Mouse (Mus musculus): ENCODE results near the gene Phykpl. TPM values are rescaled to one million over a fixed set of nuclear protein-coding genes. Genes with fewer than 3 reads are reported as not detected.

The Phykpl gene
- polyA plus RNA-seq, 1 experiment from 2014 or later, result 14.4 TPM

- H3K27me3 ChIP-seq (ENCODE audit: control insufficient read depth, insufficient read depth, low read length), result no peaks in the 10 kb centered on the region
- no peaks in the 10 kb centered on the region for H3K4me1 ChIP-seq (ENCODE audit: control insufficient read depth, insufficient read depth, low read length)
- 79% methylated on average over 7 of the region's 7 CpGs for WGBS (ENCODE audit: insufficient replicate concordance)
- H3K9me3 ChIP-seq (replicated peaks; ENCODE audit: control insufficient read depth, low read length), result no peaks in the 10 kb centered on the region
- H3K4me2 ChIP-seq, result no peak overlapping the region
- no peak overlapping the region for H3K27ac ChIP-seq (ENCODE audit: low read depth, low read length)
- no peak overlapping the region for H3K4me3 ChIP-seq (ENCODE audit: low read depth, low read length)
- no peak overlapping the region for H3K9ac ChIP-seq (ENCODE audit: low read depth, low read length)
- no peaks in the 10 kb centered on the region for H3K36me3 ChIP-seq (ENCODE audit: control insufficient read depth, insufficient read depth, low read length)
- ATAC-seq (replicated peaks; ENCODE audit: insufficient number of reproducible peaks, low FRiP score, low TSS enrichment), result no peak
These were observed 7.0 kb upstream of the Phykpl start for GRCm38 (mm10) chr11:51577587-51577986.

GRCm38 (mm10) chr11:51579024-51579423 lies 5.5 kb upstream of the Phykpl start:
- no peak for ATAC-seq (replicated peaks; ENCODE audit: insufficient number of reproducible peaks, low FRiP score, low TSS enrichment)
- Histone ChIP-seq H3K4me3 (ENCODE audit: low read depth, low read length) (no peak overlapping the region), H3K9ac (ENCODE audit: low read depth, low read length) (no peak overlapping the region), H3K4me1 (ENCODE audit: control insufficient read depth, insufficient read depth, low read length) (0 out of 2 replicates have a peak, but pooled peaks cover 2% of the 10 kb centered on the region), H3K4me2 (no peak overlapping the region), H3K27me3 (ENCODE audit: control insufficient read depth, insufficient read depth, low read length) (no peaks in the 10 kb centered on the region), H3K27ac (ENCODE audit: low read depth, low read length) (no peak overlapping the region), H3K9me3 (replicated peaks; ENCODE audit: control insufficient read depth, low read length) (no peaks in the 10 kb centered on the region), H3K36me3 (ENCODE audit: control insufficient read depth, insufficient read depth, low read length) (no peaks in the 10 kb centered on the region)
- 64% methylated on average over 4 of the region's 4 CpGs for WGBS (ENCODE audit: insufficient replicate concordance)

- Histone ChIP-seq H3K27ac (ENCODE audit: low read depth, low read length) (no peak overlapping the region), H3K27me3 (ENCODE audit: control insufficient read depth, insufficient read depth, low read length) (no peaks in the 10 kb centered on the region), H3K4me1 (ENCODE audit: control insufficient read depth, insufficient read depth, low read length) (peaks cover 12% of the 10 kb centered on the region), H3K9me3 (replicated peaks; ENCODE audit: control insufficient read depth, low read length) (no peaks in the 10 kb centered on the region), H3K4me2 (no peak overlapping the region), H3K4me3 (ENCODE audit: low read depth, low read length) (no peak overlapping the region), H3K36me3 (ENCODE audit: control insufficient read depth, insufficient read depth, low read length) (peaks cover 9% of the 10 kb centered on the region; the same call in 1 of the 2 replicates), H3K9ac (ENCODE audit: low read depth, low read length) (no peak overlapping the region)
- ATAC-seq (replicated peaks; ENCODE audit: insufficient number of reproducible peaks, low FRiP score, low TSS enrichment), result no peak
- 21% methylated on average over 8 of the region's 8 CpGs for WGBS (ENCODE audit: insufficient replicate concordance)
These were observed 1.8 kb upstream of the Phykpl start for GRCm38 (mm10) chr11:51582713-51583112.

GRCm38 (mm10) chr11:51584057-51584430 lies 513 bp upstream of the Phykpl start:
- 0 out of 2 replicates have a peak, but pooled peaks have one; percentile 2 for ATAC-seq (replicated peaks; ENCODE audit: insufficient number of reproducible peaks, low FRiP score, low TSS enrichment)

GRCm38 (mm10) chr11:51585608-51586252 lies 1.2 kb downstream of the Phykpl start:
- ATAC-seq (replicated peaks; ENCODE audit: insufficient number of reproducible peaks, low FRiP score, low TSS enrichment), result no peak
- H3K4me3 ChIP-seq (ENCODE audit: low read depth, low read length), result peak overlapping the region; percentile 80
- no peak overlapping the region for H3K27ac ChIP-seq (ENCODE audit: low read depth, low read length)
- H3K36me3 ChIP-seq (ENCODE audit: control insufficient read depth, insufficient read depth, low read length), result peaks cover 29% of the 10 kb centered on the region
- no peaks in the 10 kb centered on the region for H3K27me3 ChIP-seq (ENCODE audit: control insufficient read depth, insufficient read depth, low read length)
- peaks cover 12% of the 10 kb centered on the region for H3K4me1 ChIP-seq (ENCODE audit: control insufficient read depth, insufficient read depth, low read length)
- peak overlapping the region; percentile 92 for H3K4me2 ChIP-seq
- 0 out of 2 replicates have a peak, but pooled peaks cover 3% of the 10 kb centered on the region for H3K9me3 ChIP-seq (replicated peaks; ENCODE audit: control insufficient read depth, low read length)
- peak overlapping the region; percentile 92 for H3K9ac ChIP-seq (ENCODE audit: low read depth, low read length)
- 60% methylated on average over 8 of the region's 8 CpGs for WGBS (ENCODE audit: insufficient replicate concordance)

More at GRCm38 (mm10) chr11:51584057-51584430, 513 bp upstream of the Phykpl start:
- peaks cover 19% of the 10 kb centered on the region for H3K36me3 ChIP-seq (ENCODE audit: control insufficient read depth, insufficient read depth, low read length)
- peak overlapping the region; percentile 94 for H3K27ac ChIP-seq (ENCODE audit: low read depth, low read length)
- H3K9ac ChIP-seq (ENCODE audit: low read depth, low read length), result peak overlapping the region; percentile 92
- peaks cover 12% of the 10 kb centered on the region for H3K4me1 ChIP-seq (ENCODE audit: control insufficient read depth, insufficient read depth, low read length)
- 0 out of 2 replicates have a peak, but pooled peaks cover 3% of the 10 kb centered on the region for H3K9me3 ChIP-seq (replicated peaks; ENCODE audit: control insufficient read depth, low read length)
- H3K27me3 ChIP-seq (ENCODE audit: control insufficient read depth, insufficient read depth, low read length), result no peaks in the 10 kb centered on the region
- H3K4me2 ChIP-seq, result peak overlapping the region; percentile 92
- 19% methylated on average over 9 of the region's 9 CpGs for WGBS (ENCODE audit: insufficient replicate concordance)
- peak overlapping the region; percentile 80 for H3K4me3 ChIP-seq (ENCODE audit: low read depth, low read length)

GRCm38 (mm10) chr11:51586411-51586810 lies 1.9 kb downstream of the Phykpl start:
- no peak overlapping the region for H3K9ac ChIP-seq (ENCODE audit: low read depth, low read length)
- 0 out of 2 replicates have a peak, but pooled peaks cover 3% of the 10 kb centered on the region for H3K9me3 ChIP-seq (replicated peaks; ENCODE audit: control insufficient read depth, low read length)
- H3K36me3 ChIP-seq (ENCODE audit: control insufficient read depth, insufficient read depth, low read length), result peaks cover 33% of the 10 kb centered on the region
- H3K27me3 ChIP-seq (ENCODE audit: control insufficient read depth, insufficient read depth, low read length), result no peaks in the 10 kb centered on the region
- ATAC-seq (replicated peaks; ENCODE audit: insufficient number of reproducible peaks, low FRiP score, low TSS enrichment), result no peak
- peaks cover 12% of the 10 kb centered on the region for H3K4me1 ChIP-seq (ENCODE audit: control insufficient read depth, insufficient read depth, low read length)
- H3K4me2 ChIP-seq, result no peak overlapping the region
- H3K4me3 ChIP-seq (ENCODE audit: low read depth, low read length), result no peak overlapping the region
- no peak overlapping the region for H3K27ac ChIP-seq (ENCODE audit: low read depth, low read length)
- WGBS (ENCODE audit: insufficient replicate concordance), result 92% methylated on average over 13 of the region's 13 CpGs

- no peaks in the 10 kb centered on the region for H3K27me3 ChIP-seq (ENCODE audit: control insufficient read depth, insufficient read depth, low read length)
- no peak overlapping the region for H3K9ac ChIP-seq (ENCODE audit: low read depth, low read length)
- peaks cover 12% of the 10 kb centered on the region for H3K4me1 ChIP-seq (ENCODE audit: control insufficient read depth, insufficient read depth, low read length)
- H3K4me2 ChIP-seq, result no peak overlapping the region
- peaks cover 37% of the 10 kb centered on the region for H3K36me3 ChIP-seq (ENCODE audit: control insufficient read depth, insufficient read depth, low read length)
- no peak overlapping the region for H3K27ac ChIP-seq (ENCODE audit: low read depth, low read length)
- 97% methylated on average over 1 of the region's 1 CpGs for WGBS (ENCODE audit: insufficient replicate concordance)
- no peak for ATAC-seq (replicated peaks; ENCODE audit: insufficient number of reproducible peaks, low FRiP score, low TSS enrichment)
- no peak overlapping the region for H3K4me3 ChIP-seq (ENCODE audit: low read depth, low read length)
- H3K9me3 ChIP-seq (replicated peaks; ENCODE audit: control insufficient read depth, low read length), result 0 out of 2 replicates have a peak, but pooled peaks cover 3% of the 10 kb centered on the region
These were observed 2.5 kb downstream of the Phykpl start for GRCm38 (mm10) chr11:51587059-51587458.

- Histone ChIP-seq H3K9me3 (replicated peaks; ENCODE audit: control insufficient read depth, low read length) (0 out of 2 replicates have a peak, but pooled peaks cover 3% of the 10 kb centered on the region), H3K4me3 (ENCODE audit: low read depth, low read length) (no peak overlapping the region), H3K4me1 (ENCODE audit: control insufficient read depth, insufficient read depth, low read length) (peaks cover 12% of the 10 kb centered on the region), H3K27me3 (ENCODE audit: control insufficient read depth, insufficient read depth, low read length) (no peaks in the 10 kb centered on the region), H3K9ac (ENCODE audit: low read depth, low read length) (no peak overlapping the region), H3K27ac (ENCODE audit: low read depth, low read length) (no peak overlapping the region), H3K36me3 (ENCODE audit: control insufficient read depth, insufficient read depth, low read length) (peaks cover 51% of the 10 kb centered on the region), H3K4me2 (no peak overlapping the region)
- no peak for ATAC-seq (replicated peaks; ENCODE audit: insufficient number of reproducible peaks, low FRiP score, low TSS enrichment)
- 97% methylated on average over 3 of the region's 3 CpGs for WGBS (ENCODE audit: insufficient replicate concordance)
These were observed 4.3 kb downstream of the Phykpl start for GRCm38 (mm10) chr11:51588833-51589232.

- H3K4me3 ChIP-seq (ENCODE audit: low read depth, low read length), result no peak overlapping the region
- peaks cover 9% of the 10 kb centered on the region for H3K4me1 ChIP-seq (ENCODE audit: control insufficient read depth, insufficient read depth, low read length)
- H3K9me3 ChIP-seq (replicated peaks; ENCODE audit: control insufficient read depth, low read length), result 0 out of 2 replicates have a peak, but pooled peaks cover 3% of the 10 kb centered on the region
- no peaks in the 10 kb centered on the region for H3K27me3 ChIP-seq (ENCODE audit: control insufficient read depth, insufficient read depth, low read length)
- ATAC-seq (replicated peaks; ENCODE audit: insufficient number of reproducible peaks, low FRiP score, low TSS enrichment), result no peak
- H3K4me2 ChIP-seq, result no peak overlapping the region
- peaks cover 58% of the 10 kb centered on the region for H3K36me3 ChIP-seq (ENCODE audit: control insufficient read depth, insufficient read depth, low read length)
- no peak overlapping the region for H3K9ac ChIP-seq (ENCODE audit: low read depth, low read length)
- no peak overlapping the region for H3K27ac ChIP-seq (ENCODE audit: low read depth, low read length)
These were observed 5.4 kb downstream of the Phykpl start for GRCm38 (mm10) chr11:51590002-51590401.

All from heart, embryonic 11.5 days (tissue).